Mouse (Mus musculus) right cerebral cortex, postnatal 14 days (tissue): ENCODE data around the gene Scn4a.
"Not testable (repeated sequence)": the region's sequence is repeated elsewhere in the genome, so short reads cannot be mapped to it uniquely, and the experiment has no call there.

Experiments used
- DNase-seq: peaks from one replicate; pipeline ENCODE4 v3.0.0; 2022

The Scn4a gene

GRCm38 (mm10) chr11:106353188-106353587 is at the start of gene Scn4a:
Gene Scn4a (minus strand): TSS chr11:106353288.
- DNase-seq, result no peak

- no peak for DNase-seq
These were observed 45.4 kb upstream of the Scn4a start for GRCm38 (mm10) chr11:106398481-106398880.

DNA sequence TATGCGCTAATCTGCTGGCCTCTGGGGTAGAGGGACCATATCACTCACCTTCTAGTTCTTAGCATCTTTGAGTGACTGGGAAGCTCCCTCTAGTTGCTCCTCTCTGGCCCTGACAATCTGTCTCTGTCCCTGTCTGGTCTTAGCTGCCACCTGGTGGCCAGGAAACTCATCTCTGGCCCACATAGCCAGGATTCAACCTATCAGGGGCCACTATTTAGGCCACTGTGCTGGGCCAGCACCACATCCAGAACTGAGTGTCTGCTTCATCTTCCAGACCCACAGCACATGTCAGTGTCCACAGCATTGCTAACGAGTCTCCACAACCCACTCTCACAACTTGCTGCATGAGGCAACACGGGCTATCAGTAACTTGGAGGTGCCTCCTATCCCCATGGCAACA is 44.6 kb upstream of the Scn4a start:
- no peak for DNase-seq

DNA sequence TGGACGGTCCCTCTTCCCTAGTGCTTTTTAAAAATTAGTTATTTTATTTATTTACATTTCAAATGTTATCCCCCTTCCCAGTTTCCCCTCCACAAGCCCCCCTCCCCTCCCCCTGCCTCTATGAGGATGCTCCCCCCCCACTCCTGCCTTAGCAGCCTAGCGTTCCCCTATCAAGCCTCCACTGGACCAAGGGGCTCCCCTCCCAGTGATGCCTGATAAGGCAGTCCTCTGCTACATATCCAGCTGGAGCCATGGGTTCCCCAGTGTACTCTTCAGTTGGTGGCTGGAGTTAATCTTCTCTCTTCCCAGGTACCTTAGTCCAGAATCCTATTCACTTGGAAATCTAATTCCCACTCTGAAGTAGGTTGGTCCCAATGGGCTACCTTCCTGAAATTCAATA is 41.0 kb upstream of the Scn4a start:
- not testable (repeated sequence) for DNase-seq

DNA sequence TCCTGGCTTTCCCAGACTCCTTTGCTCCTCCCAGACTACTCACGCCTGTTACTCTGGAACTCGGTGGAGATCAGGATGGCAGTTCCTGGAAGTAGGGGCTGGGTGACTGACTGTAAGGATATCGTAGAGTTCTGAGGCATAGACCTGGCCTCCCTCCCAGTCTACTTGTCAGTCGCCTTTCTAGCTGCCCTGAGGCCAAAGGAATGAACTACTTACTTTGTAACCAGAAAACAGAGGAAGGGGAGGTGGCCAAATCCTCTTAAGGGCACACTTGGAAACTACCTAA is 40.2 kb upstream of the Scn4a start:
- DNase-seq, result no peak

GRCm38 (mm10) chr11:106392597-106393330 is 39.7 kb upstream of the Scn4a start:
- DNase-seq, result no peak

DNA sequence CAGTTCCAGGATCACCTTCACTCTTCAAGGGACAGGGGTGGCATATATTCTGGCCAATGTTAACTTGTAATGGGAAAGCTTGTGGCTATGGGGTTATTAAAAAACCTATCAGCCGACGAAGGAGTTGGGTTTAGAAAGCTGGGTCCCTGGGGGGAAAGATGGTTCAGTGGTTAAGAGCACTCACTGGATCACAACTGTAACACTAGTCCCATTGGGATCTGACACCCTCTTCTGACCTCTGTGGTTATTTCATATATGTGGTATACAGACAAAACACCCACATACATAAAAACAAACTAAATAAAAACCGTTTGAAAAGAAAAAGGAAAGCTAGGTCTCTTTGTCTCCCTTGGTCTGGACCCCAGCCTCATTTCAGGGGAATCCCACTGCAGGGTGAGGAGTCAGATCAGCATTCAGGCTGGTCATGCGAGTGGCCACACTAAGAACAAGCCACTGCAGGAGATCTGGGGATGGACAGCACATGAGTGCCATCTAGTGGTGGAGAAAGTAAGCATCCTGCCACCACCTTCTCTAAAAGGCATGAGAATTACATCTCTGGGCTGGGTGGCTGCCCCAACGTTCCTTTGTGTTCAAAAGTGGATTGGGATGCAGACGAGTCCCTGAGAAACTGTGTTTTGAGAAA is 38.6 kb upstream of the Scn4a start:
- DNase-seq, result peak; percentile 65

DNA sequence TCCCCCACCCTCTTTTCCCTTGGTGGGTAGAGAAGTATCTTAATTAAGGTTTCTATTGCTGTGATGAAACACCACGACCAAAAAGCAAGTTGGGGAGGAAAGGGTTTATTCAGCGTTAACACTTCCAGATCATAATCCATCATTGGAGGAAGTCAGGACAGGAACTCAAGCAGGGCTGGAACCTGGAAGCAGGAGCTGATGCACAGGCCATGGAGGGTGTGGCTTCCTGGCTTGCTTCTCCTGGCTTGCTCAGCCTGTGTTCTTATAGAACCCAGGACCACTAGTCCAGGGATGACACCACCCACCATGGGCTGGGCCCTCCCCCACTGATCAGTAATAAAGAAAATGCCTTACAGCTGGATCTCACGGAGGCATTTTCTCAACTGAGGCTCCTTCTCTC is 37.7 kb upstream of the Scn4a start:
- no peak for DNase-seq

- DNase-seq, result no peak
These were observed 36.5 kb upstream of the Scn4a start for GRCm38 (mm10) chr11:106389611-106390010.

GRCm38 (mm10) chr11:106387791-106388216 is 34.7 kb upstream of the Scn4a start, which contains the start of gene Icam2:
Gene Icam2 (minus strand): TSS chr11:106388075.
- DNase-seq, result no peak

DNA sequence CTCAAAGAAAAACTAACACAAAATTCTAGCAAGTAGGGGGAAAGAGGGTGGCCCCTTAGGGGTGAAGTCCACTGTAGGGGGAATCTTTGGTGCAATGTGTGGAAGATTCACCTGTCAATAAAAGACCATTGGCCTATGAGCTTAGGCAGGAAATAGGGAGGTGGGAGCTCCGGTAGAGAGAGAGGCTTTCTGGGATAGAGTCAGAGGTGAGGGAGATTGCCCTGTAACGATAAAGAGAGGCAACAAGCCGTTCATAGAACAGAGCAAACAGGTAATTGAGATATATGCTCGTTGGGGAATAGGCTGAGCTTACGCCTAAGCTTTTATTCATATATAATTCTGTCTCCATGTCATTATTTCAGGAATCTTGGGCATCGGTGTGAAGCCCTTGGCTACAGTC is 33.9 kb upstream of the Scn4a start:
- DNase-seq, result no peak

- no peak for DNase-seq
These were observed 33.3 kb upstream of the Scn4a start for GRCm38 (mm10) chr11:106386409-106386808.

DNA sequence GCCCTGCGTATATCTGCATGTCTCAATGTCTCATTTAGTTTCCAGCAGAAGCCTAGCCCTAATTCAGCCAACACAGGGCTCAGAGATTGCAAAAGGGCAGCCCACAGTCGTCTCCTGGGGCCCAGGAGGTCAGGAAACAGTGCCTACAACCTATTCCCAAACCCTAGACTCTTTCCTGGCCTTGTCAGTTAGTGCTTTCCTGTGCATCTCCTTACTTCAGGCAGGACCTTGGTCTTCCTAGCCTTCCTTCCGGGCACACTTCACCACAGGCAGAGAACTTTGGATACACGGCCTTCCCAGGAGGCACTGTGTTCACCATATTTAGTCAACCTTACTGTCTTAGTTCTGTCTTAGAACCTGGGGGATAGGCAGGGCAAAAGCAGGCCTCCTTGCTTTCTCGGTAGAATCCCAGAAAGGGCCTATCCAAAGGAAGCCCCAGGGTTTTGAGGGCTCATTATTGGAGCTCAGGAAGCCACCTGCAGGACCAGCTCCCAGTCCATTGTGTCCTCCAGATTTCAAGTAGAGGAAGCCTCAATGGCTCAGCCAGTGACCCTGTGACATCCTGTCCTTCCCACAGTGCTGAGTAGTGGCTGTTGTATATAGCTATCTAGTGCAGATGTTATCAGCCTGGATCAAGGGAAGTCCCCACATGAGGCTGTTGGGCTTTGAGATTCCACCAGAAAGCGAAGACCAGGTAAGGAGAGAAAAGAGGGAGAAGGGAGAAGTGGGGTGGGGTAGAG is 30.1 kb upstream of the Scn4a start:
- no peak for DNase-seq

- no peak for DNase-seq
These were observed 29.3 kb upstream of the Scn4a start for GRCm38 (mm10) chr11:106382424-106382823.

DNA sequence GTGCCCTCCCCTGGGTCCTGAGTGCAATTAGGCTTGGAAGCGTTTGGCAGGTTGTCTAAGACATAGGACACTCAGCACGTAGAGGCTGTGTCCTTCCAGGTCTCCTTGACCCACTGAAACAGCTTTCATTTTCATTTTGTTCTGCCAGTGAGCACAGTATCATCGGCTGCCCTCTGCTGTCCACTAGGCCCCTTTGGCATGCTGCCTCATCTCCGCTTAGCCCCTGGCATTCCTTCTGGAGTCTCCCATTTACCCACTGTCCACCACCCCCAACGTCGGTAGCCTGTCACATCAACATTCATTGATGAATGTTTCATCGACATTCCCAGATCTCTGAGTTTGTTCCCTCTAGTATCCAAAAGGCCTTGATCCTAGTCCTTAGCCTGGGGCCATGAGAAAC is 28.8 kb upstream of the Scn4a start:
- DNase-seq, result no peak

DNA sequence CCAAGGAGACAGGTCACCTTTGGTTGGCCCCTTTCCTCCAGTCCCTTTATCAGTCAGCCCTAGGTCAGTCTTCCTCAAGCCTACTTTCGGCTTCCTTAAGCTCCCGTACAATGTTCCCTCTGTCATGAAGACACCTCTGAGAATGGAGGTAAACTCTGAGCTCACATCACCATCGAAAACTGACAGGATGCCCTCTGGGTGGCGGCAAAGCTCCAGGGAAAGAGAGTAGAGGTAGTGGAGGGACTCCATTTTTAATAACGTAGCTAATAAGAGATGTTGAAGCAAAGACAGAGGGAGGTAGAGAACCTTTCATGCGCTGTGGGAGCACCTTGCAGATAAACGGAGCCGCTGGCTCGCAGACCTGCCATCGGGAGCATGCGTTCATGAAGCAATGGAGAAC is 27.9 kb upstream of the Scn4a start:
- DNase-seq, result no peak

DNA sequence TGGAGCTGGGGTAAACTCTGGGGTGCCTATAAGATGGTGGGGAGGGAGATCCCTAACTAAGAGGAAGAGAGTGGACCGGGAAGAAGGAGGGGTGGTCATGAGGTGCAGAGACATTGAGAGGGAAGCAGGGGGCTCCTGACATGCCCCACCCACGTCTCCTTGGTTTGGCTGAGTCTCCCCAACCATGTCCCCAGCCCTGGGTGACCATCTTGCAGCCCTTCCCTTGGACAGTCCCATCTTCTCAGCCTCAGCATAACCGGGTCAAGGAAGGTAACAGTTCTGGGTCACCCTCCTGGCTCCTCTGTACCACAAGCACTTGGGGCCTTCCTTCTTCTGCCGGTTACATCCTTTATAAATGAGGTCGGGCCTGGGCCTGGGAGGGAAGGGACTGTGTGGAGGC is 21.9 kb upstream of the Scn4a start:
- no peak for DNase-seq

DNA sequence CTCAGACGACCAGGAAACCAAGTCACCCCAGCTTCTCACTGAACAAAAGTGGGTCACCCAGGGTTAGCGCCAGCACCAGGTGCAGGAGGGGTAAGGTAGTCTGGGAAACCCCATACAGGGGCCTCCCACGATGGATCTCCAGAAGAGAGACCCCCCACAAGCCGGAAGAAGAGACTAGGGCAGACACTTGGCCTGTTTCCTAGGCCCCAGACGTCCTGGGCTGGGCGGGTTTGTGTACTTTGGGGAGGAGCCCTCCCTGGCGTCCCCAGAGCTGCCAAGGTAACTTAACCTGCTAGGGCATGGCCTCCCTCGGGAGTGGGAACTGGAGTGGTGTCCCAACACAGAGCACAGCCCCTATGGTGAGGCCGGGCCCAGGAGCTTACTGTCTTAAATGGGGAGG is 21.5 kb upstream of the Scn4a start:
- DNase-seq, result no peak

DNA sequence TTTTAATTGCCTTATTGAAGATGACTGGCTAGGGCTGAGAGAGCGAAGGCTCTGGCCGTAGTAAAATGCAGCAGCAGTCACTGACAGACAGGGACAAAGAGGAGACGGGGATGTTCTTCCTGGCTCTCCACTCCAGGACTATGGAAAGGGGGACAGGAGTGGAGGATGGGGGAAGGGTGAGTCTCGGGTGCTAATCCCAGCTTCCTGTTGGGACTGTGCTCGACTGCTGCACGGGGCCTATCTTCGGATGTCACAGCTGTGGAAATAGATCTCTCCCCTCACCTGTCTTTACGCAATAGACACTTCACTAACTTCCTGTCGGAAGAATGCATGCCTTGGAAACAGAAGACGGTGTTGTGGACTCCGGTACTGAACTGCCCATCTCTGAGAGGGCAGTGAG is 20.9 kb upstream of the Scn4a start:
- no peak for DNase-seq

- DNase-seq, result peak; percentile 84
These were observed 13.2 kb upstream of the Scn4a start for GRCm38 (mm10) chr11:106366316-106366715.

- no peak for DNase-seq
These were observed 12.3 kb upstream of the Scn4a start, which contains the start of gene Prr29 for GRCm38 (mm10) chr11:106365366-106365765. Gene Prr29 (plus strand): TSS chr11:106365472.

- DNase-seq, result peak; percentile 25
These were observed 11.6 kb upstream of the Scn4a start for GRCm38 (mm10) chr11:106364712-106365111.

DNA sequence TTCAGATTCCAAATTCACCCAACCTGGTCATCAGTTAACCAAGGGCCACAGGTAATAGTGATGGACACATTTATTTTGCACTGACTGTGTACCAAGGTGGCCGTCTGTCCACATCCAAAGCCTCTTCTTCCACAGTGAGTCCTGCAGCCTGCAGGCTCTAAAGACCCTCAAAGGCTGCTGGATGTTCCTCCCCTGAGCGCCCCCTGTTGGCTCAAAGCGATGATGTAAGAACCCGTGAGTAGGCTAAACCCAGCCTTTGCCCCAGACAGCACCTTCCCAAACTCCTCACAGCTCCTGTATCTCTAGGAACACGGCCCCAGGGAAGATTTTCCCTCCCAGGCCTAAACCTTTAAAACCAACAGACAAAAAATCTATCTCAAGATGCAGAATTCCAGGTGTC is 6.3 kb upstream of the Scn4a start:
- no peak for DNase-seq
